Mouse (Mus musculus) heart, embryonic 10.5 days (tissue): ENCODE results near the gene Gpbp1l1. TPM values are rescaled to one million over a fixed set of nuclear protein-coding genes. Genes with fewer than 3 reads are reported as not detected.

Experiments
- polyA plus RNA-seq: library from polyadenylated mRNA; unstranded; fragments of >200 nt; fragmentation: Nextera tagmentation; extraction: Ambion mirVana; gene quantifications from 2 replicates; pipeline ENCODE4 v1.2.1, GENCODE M21; 2016

The Gpbp1l1 gene
- polyA plus RNA-seq, 1 experiment from 2014 or later, result 16.8 TPM

Other genes with a start within 250 kb of the Gpbp1l1 start
- 15.4 and 15.5 TPM in 2 replicates for gene Mast2, start 93.5 kb upstream of the Gpbp1l1 start, polyA plus RNA-seq
- 13.8 and 17.5 TPM in 2 replicates for gene Ipp, start 50.1 kb upstream of the Gpbp1l1 start, polyA plus RNA-seq
- 23.8 and 24.5 TPM in 2 replicates for gene Tmem69, start 1.7 kb upstream of the Gpbp1l1 start, polyA plus RNA-seq
- 1.7 and 2.8 TPM in 2 replicates for gene Ccdc17, start 39.0 kb downstream of the Gpbp1l1 start, polyA plus RNA-seq
- 130 and 174 TPM in 2 replicates for gene Nasp, start 70.3 kb downstream of the Gpbp1l1 start, polyA plus RNA-seq
- gene Akr1a1, start 94.0 kb downstream of the Gpbp1l1 start, polyA plus RNA-seq, result 664 and 694 TPM in 2 replicates
- 1,191 and 1,224 TPM in 2 replicates for gene Prdx1, start 127.9 kb downstream of the Gpbp1l1 start, polyA plus RNA-seq
- 33.6 and 37.0 TPM in 2 replicates for gene Mmachc, start 150.7 kb downstream of the Gpbp1l1 start, polyA plus RNA-seq
- 21.2 and 23.2 TPM in 2 replicates for gene Ccdc163, start 150.9 kb downstream of the Gpbp1l1 start, polyA plus RNA-seq
- 3.2 and 5.1 TPM in 2 replicates for gene Tesk2, start 163.3 kb downstream of the Gpbp1l1 start, polyA plus RNA-seq
- gene Toe1, start 250.0 kb downstream of the Gpbp1l1 start, polyA plus RNA-seq, result 24.5 and 29.4 TPM in 2 replicates